Mouse (Mus musculus): ENCODE measurements at regions not wholly inside any gene's neighbourhood (a gene's known extent, or its start where the extent isn't known, plus 50 kb on each side); places are given as distances from the start of the nearest gene placed in this dataset.
A peak's percentile ranks its signal among the peaks of the same experiment; 100 is the strongest.

DNA sequence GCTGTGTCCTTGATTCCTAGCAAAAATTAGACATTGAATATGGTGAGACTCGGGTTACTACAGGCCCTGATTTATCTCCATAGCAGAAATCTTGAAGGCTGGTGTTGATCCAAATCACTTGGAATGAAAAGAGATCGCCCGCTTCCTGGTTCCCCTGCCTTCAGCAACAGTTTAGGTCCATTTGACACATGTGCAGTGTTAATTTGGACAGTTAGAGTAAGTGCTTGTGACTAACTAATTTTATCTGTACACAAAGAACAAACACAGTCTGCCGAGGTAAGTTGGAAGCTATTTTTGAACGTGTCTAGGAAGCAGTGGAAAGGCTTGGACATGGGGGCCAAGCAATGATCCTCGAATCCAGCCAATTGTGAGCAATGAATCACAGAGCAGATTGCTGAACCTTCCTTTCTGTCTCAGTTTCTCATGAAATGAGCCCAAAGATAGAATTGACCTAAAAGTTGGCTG, 105.2 kb upstream of the Arhgap5 start:
- ATAC-seq (replicated peaks; ENCODE audit: low read depth, poor library complexity, severe bottlenecking): no peak

DNA sequence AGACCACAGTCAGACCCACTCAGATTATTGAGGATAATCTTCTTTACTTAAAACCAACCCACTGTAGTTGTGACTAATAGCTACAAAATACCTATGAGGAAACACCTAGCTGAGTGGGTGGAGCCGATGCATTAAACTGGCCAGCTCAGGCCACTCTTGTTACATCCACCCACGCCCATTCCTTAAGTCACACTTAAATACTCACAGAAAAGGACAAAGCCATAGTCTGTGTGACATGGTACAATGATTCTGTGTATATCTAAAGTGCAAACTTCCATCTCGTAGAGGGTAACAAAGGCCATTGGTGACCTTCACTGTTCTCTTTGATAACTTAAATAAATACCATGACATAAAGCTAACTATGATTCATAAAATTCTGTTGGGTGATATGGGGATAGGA, 103.7 kb upstream of the Arhgap5 start:
- no peak for ATAC-seq (replicated peaks; ENCODE audit: low read depth, poor library complexity, severe bottlenecking)

DNA sequence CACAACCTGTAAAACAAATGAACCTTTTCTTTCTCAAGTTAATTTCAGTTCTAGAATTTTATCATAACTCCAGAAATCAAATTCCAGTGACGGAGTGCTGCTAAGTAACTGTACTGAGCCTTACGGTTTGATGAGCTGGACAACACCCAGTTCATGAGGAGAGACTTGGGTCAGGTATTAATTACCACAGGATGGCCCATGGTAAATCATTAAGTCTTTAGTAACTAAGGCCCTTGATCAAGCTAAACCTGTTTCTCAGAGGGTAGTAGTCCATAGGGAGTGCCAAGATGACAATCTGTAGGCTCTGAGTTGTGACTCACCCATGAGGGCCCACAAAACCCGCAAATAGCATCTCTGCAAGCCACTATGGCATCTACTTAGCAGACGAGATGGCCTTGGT, 101.1 kb upstream of the Arhgap5 start:
- ATAC-seq (replicated peaks; ENCODE audit: low read depth, poor library complexity, severe bottlenecking): no peak

DNA sequence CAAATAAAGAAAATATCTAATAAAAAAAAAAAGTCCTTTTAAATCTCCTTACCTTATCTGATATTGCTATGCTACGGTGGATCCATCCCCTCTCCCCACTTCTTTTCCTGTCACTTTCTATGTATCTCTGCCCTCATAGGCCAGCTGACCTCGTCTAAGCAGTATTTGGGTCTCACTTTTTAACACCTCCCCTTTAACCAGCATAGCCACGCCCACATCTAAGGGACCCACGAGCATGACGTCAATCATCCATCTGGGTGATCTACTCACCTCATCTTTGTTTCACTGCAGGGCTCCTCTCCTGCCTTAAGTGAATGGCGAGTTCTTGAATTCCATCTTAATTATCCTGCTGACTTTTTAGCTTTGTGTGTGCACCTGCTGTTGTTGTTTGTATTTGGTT, 97.4 kb upstream of the Arhgap5 start:
- no peak for ATAC-seq (replicated peaks; ENCODE audit: low read depth, poor library complexity, severe bottlenecking)

DNA sequence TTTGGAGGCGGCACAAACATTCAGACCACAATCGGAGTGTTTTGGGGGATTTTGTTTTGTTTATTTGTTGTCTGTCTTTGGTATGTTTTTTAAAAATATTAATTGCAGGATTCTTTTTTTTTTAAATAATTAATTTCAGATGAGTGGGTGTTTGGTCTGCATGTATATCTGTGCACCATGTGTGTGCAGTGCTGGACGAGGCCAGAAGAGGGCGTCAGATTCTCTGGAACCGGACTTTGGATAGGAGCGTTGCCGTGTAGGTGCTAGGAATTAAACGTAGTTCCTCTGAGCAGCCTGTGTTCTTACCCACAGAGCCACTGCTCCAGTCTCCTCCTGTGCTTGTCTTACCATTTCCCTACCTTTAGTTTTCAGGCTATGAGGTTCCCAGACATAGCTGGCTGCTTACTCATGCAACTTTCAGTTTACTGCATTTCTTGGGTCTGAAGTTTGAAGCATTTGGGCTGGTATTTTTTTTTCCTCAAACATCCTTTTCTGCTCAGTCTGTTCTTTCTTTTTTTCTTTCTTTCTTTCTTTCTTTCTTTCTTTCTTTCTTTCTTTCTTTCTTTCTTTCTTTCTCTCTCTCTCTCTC, 95.4 kb upstream of the Arhgap5 start:
- no peak for ATAC-seq (replicated peaks; ENCODE audit: low read depth, poor library complexity, severe bottlenecking)

DNA sequence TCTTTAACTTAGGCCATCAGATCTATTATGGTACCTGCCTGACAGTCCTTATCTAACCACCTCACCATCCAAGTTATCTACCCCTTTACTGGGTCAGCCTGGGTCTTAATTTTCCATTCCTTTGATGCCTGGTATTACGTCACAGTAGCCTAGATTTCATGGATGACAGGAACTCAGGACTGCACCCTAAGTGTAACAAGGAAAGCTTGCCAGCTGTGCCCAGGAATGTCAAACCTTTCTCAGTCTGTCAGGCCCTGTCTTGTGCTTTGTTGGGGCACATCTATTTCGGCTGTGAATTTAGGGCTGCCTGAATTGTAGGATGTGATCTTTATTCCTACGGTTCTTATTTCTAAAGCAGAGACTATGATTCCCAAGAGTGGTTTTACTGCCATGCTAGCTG, 94.6 kb upstream of the Arhgap5 start:
- no peak for ATAC-seq (replicated peaks; ENCODE audit: low read depth, poor library complexity, severe bottlenecking)

DNA sequence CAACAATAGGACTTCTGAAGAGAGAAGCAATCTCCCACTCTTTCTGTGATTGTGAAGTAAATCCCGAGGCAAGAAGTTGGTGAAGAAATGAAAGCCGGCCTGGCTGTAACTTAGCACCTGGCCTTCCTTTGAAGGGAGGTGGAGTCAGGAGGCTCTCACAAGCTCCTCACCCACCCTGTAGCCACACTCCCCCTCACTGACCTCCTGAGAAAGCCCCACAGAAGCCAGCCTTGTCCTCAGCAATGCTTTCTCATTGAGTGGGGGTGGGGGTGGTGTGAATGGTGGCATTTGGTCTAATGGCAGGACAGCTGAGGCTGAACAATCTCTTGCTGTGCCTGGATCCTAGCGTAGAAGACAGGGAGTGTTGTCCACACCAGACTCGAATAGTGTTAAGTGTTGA, 91.6 kb upstream of the Arhgap5 start:
- ATAC-seq (replicated peaks; ENCODE audit: low read depth, poor library complexity, severe bottlenecking): no peak

DNA sequence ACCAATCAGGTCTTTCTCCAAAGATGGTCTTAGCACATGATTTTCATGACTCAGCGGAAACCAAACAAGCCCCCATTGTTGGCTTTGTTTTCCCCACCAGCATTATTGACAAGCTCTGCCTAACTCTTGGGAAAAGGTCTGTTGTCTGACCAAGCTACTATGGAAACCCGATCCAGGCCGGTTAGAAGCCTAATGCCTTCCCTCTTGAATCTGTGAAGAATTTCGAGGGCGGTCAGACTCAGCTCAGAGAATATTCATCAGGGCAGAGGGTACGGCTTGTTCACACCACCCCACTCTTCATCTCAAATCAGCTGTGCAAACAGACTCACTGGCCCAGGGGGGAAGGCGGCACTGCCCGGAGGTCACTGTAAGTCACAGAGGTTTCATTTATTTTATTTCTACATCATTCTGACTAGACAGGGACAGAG, 90.7 kb upstream of the Arhgap5 start:
- ATAC-seq (replicated peaks; ENCODE audit: low read depth, poor library complexity, severe bottlenecking): no peak

DNA sequence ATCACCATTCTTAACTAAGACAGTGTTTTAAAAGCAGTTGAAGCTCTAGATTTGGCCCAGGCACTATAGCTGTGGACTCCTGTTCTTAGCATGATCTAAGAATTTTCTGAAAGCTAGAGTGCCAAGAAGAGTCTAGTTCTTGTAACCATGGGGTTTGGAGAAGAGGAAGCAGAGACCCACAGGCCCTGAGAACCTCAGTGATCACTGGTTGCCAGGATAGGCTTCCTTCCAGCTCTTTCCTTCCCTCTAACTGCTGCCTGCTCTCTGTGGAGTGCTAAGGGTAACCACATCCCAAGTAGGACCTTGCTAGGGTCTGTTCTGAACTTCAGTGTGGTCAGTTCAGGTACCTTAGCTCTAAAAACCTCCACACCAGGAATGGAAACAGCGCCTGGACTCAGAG, 81.0 kb upstream of the Arhgap5 start:
- peak; percentile 54; the same call in 1 of the 2 replicates for ATAC-seq (replicated peaks; ENCODE audit: low read depth, poor library complexity, severe bottlenecking)

DNA sequence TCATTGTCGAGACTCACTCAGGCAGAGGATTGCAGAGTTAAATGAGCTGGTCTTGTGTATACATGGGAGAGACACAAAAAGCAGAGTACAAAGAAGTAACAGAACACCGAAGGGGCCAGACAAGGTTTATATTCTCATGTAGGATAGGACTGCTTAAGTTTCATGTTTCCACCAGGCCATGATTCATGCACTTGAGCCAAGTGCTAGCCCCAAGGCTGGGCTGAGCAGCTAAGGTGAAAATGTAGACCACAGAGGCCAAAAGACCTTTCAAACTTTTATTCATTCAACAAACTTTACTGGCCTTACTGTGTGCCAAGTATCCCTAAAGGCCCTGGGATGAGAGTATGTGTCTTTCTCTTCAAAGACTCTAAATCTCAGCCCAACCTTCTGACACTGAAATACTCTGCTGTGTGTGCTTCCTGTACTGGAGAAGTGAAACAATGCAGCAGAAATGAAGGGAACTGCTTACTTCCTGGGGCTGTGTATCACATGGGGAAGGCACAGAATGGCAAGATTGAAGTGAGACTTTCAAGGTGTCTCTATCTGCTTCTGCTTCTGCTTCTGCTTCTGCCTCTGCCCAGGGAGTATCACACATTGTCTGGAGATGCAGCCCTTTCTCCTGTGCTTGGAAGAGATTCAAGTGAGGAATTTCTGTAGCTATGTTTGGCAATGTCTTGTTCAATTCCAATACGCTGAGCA, 79.3 kb upstream of the Arhgap5 start:
- peak; percentile 47 for ATAC-seq (replicated peaks; ENCODE audit: low read depth, poor library complexity, severe bottlenecking)

DNA sequence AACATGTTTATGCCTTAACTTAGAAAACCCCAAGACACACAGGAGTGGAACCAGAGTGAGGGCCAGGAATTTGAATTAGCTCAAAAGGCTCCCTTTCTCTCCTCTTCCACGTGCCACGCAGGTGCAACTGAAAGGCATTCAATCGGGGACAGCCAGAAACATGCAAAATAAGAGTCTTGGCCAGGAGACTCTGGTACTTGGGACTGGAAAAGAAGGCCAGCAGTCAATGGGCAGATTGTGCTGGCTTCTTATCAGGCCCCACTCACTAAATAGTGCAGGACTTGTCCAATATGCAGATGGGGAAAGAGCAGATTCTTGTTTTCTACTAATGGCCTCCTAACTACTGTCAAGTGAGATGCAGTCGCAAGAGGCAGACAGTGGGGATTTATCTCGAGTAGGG, 73.8 kb upstream of the Arhgap5 start:
- ATAC-seq (replicated peaks; ENCODE audit: low read depth, poor library complexity, severe bottlenecking): no peak

DNA sequence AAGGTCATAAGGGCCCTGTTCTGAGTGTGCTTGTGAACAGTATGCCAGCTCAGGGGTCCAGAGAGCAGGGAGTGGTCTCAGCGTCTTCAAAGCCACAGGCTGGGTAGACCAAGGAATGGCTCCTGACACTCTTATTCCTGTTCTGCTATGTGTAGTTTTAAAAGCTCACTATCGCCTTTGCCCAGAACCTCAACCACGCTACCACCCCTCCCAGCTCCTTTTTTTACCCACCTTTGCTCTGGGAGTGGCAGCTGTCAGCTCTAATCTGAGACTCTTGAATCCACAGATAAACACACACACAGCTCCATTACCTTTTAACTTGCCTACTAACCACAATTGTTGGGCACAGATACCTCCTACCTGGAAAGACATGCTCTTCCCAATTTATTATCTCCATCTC, 71.8 kb upstream of the Arhgap5 start:
- no peak for ATAC-seq (replicated peaks; ENCODE audit: low read depth, poor library complexity, severe bottlenecking)

DNA sequence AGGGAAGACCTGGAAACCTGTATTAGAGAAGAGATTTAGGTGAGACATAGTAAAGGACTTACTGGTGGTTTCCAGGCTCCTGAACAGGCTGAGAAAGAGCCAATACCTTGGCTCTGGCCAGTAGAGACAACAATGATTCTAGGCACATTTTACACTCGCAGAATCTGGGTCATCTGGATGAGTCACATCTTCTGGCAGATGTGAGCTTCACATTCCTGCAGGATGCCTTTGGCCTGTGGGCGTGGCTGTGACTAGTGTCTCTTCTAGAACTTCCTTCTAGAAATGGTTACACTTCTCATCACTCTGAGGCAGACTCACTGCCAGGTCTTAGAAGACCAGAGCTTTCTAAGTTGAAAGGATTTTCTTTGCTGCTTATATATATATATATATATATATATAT, 69.8 kb upstream of the Arhgap5 start:
- no peak for ATAC-seq (replicated peaks; ENCODE audit: low read depth, poor library complexity, severe bottlenecking)

DNA sequence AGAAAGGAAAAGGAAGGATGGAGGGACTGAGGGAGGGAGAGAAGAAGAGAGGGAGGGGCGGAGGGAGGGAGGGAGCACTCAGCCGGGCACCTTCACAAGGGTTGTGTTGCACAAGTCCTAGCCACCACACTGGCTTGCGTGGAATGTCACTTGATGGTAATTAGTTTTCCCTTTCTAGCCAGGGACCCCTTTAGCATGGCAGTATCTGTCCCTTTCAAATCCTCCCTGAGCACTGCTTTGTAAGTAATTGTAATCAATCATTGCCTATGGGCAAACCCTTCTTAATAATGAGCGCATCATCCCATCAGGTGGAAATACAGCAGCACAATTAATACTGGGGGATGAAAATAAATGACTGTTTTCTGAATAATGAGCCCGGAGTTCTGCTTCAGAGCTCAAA, 68.5 kb upstream of the Arhgap5 start:
- no peak for ATAC-seq (replicated peaks; ENCODE audit: low read depth, poor library complexity, severe bottlenecking)

DNA sequence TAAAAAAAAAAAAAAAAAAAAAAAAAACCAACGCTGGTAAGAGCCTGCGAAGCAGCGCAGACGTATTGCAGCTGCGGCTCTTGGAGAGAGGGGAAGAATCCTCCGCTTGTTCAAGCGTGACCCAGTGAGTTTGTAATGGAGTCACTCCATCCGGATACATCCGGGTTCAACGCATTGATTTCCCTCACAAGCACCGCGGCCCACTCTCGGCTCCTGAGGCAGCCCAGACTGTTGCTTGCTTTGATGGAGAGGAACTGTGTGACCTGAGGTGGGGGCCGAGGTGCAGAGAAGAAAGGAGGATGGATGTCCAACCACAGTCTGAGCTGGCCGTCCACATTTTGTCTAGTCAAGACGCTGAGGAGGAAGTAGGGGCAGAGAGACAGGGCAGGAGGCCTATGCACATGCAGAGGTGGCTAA, 68.0 kb upstream of the Arhgap5 start:
- ATAC-seq (replicated peaks; ENCODE audit: low read depth, poor library complexity, severe bottlenecking): no peak

DNA sequence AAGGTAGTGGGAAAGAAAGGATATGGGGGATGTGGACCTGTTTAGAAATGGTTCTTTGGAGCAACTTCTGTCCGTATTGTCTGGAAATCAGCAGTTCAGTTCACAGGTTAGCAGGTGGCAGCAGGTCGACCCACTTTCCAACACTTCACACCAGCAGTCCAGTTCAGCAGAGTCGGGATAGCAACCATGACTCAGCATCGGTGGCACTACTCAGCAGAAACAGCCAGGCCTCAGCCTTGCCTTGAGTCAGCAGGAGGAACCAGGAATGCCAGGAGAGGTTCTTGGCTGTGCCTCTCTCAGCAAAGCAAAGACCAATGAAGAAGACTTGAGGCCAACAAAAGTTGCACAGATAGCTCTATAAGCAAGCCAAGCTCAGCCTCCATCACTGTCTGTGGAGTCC, 66.8 kb upstream of the Arhgap5 start:
- no peak for ATAC-seq (replicated peaks; ENCODE audit: low read depth, poor library complexity, severe bottlenecking)

DNA sequence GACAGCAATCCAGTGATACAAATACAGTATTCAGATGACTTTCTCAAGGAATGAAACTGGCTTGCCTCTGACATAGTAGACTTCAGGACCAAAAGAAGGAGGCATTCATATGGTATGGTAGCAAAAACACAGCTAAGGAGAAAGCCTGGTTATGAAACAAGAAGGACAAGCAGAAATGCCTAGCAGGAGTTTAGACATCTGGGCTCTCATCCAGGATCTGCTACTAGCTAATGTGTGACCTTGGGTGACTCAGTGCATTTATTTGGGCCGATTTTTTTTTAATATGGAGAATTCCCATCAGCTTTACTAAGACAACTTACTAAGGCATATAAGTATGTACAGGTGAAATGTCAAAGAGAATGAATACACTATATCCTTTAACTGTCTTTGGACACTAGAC, 64.5 kb upstream of the Arhgap5 start:
- no peak for ATAC-seq (replicated peaks; ENCODE audit: low read depth, poor library complexity, severe bottlenecking)

DNA sequence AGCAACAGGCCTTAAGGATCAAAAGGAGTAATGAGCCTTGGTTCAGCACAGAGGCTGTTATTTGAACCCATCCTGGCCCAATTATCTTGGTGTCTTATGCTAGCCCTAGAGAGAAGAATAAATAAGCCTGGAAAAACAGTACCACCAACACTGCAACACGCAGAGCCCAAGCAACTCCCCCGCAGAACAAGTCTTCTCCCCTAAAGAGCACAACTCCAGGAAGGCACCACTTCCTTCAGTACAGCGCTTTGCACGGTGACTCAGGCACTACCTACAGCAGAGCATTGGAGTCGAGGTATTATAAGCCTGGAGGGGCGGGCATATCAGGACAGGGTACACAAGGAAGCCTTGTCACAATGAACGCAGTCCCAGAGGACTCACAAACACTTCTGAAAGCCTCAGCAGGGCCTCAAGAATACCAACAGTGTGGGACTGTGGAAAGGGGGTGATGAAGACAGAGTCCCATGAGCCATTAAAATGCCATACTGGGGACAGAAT, 62.9 kb upstream of the Arhgap5 start:
- ATAC-seq (replicated peaks; ENCODE audit: low read depth, poor library complexity, severe bottlenecking): no peak

DNA sequence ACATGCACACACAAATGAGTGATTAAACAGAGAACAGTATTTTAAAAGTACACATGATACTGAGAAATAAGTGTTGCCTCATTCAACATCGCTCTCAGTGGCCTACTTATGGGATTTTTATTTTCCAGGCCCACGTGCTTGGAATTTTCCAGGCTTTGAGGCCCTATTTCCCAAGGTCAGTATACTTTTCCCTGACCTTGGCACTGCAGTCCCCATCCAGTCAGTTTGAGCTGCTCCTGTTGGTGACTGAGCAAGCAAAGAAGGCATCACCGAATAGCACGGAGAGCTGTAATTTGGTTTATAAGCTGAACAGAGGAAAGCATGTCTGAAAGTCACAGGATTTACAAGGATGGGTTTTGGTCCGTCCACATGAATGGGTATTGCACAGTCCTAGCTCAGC, 61.4 kb upstream of the Arhgap5 start:
- ATAC-seq (replicated peaks; ENCODE audit: low read depth, poor library complexity, severe bottlenecking): no peak

DNA sequence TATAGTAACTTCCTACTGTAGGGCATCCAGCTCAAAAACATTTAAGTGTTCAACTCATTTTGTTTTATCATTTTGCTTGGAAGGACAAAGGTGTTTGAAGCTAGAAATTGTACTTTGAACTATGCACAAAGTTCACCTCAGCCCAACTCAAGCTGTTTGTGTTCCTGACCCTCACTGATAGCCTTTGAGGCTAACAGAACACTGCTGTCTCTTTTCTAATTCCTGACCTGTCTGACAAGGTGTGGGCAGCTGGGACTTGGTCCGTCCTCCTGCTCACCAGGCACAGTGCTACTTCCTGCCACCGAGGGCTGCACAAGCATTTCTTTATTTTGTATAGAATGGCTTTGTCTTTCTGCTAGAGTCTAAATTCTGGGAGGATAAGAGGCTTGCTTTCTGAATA, 58.0 kb upstream of the Arhgap5 start:
- ATAC-seq (replicated peaks; ENCODE audit: low read depth, poor library complexity, severe bottlenecking): no peak

DNA sequence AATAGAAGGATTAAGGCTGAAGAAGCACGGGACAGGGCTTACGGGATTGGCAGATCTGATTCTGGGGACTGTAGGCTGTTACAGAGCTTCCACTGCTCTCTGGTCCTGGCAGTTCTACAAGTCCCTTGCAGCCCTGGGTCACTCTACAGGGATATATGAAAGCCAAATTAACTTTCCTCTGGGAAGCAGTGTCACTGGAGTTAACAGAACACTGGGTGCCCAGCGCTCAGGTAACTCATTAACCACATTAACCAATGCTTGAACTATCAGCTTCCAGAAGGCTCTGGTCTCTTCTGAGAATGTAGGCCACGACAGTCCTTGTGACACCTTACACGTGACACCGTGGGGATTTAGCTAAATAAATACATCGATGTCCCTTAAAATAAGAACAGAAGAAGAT, 57.3 kb upstream of the Arhgap5 start:
- no peak for ATAC-seq (replicated peaks; ENCODE audit: low read depth, poor library complexity, severe bottlenecking)

DNA sequence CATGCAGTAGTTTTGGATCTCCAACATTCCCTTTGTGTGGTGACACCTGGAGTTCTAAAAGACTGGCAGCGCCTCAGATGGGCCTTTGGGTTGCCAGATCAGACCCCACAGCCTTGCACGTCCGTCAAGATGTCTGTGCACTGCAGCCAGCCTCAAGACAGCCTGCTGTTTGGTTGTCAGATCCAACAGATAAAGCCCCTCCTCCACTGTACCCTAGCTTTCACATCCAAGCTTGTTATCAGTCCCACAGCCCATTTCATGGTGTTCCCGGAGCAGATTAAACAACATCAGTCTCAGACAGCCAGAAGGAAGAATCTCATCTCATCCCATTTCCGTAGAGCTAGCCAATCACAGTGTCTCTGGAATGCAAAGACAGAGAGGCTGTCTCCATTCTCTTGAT, 56.3 kb upstream of the Arhgap5 start:
- ATAC-seq (replicated peaks; ENCODE audit: low read depth, poor library complexity, severe bottlenecking): no peak

Measured in common myeloid progenitor, adult 5-6 weeks (primary cell).